ENCODE assay signal across 25 mouse cellular contexts in genomic region chr2:144107810-144108209, GRCm38 (mm10).
DNase-seq lines count a peak whose midpoint lies in the region; ATAC-seq and TF ChIP-seq lines count a peak whose summit lies in the region.
"Had no signal": no experiment of that assay in that cellular context is flagged by ENCODE, and none has a peak within 500 bp of the region (broad histone marks: within the 10 kb centered on the region; RNA-seq: fewer than 3 reads in every experiment).

No protein-coding gene starts in this region.

- H3K36me3 ChIP-seq in heart, embryonic 12.5 days, result no peaks in the 10 kb centered on the region
- H3K36me3 ChIP-seq in heart, postnatal 0 days (replicated peaks; ENCODE audit: control insufficient read depth, insufficient read depth, low read length), result no peaks in the 10 kb centered on the region
- no peaks in the 10 kb centered on the region for H3K36me3 ChIP-seq in intestine, embryonic 16.5 days (ENCODE audit: control insufficient read depth, insufficient read depth, low read length)
- H3K36me3 ChIP-seq in stomach, postnatal 0 days (ENCODE audit: control insufficient read depth, insufficient read depth, low read length), result no peaks in the 10 kb centered on the region
- H3K36me3 ChIP-seq: embryonic facial prominence, embryonic 12.5 days; embryonic facial prominence, embryonic 15.5 days; forebrain, embryonic 12.5 days; G1E; hindbrain, embryonic 10.5 days; hindbrain, embryonic 13.5 days had no signal

- DNase-seq in heart, adult 9 months (ENCODE audit: low spot score in 2 of 2), result no peak
- DNase-seq in heart, postnatal 0 days (ENCODE audit: low spot score), result no peak
- DNase-seq in heart, postnatal 14 days, result no peak
- DNase-seq in stomach, postnatal 0 days (ENCODE audit: low spot score), result peak; percentile 38
- no peak for DNase-seq in layer of hippocampus, adult 11-12 months (ENCODE audit: low spot score)
- DNase-seq in urinary bladder, postnatal 10 days (ENCODE audit: low spot score), result no peak
- DNase-seq: cerebellum, adult 11 months; cerebellum, adult 2 months; cerebellum, adult 9-11 months; cerebellum, postnatal 25 days; gastrocnemius, postnatal 14 days; kidney, adult 18-20 months had no signal

- no peak overlapping the region for H3K4me3 ChIP-seq in heart, embryonic 12.5 days
- H3K4me3 ChIP-seq in heart, postnatal 0 days (ENCODE audit: low read depth, low read length), result no peak overlapping the region
- no peak overlapping the region for H3K4me3 ChIP-seq in intestine, embryonic 16.5 days (ENCODE audit: low read length)
- no peak overlapping the region for H3K4me3 ChIP-seq in stomach, postnatal 0 days (ENCODE audit: low read depth, low read length)
- H3K4me3 ChIP-seq: embryonic facial prominence, embryonic 12.5 days; embryonic facial prominence, embryonic 15.5 days; erythroblast, embryonic 14.5 days; forebrain, embryonic 12.5 days; gastrocnemius, adult 2 months; hindbrain, embryonic 10.5 days; hindbrain, embryonic 13.5 days had no signal

- TF ChIP-seq CTCF in heart, postnatal 0 days (IDR thresholded peaks at IDR 0.05; ENCODE audit: low read depth), result no peak
- TF ChIP-seq CTCF in stomach, postnatal 0 days (IDR thresholded peaks at IDR 0.05; ENCODE audit: low read depth), result no peak

- no peaks in the 10 kb centered on the region for H3K9me3 ChIP-seq in heart, embryonic 12.5 days (replicated peaks)
- no peaks in the 10 kb centered on the region for H3K9me3 ChIP-seq in heart, postnatal 0 days (replicated peaks; ENCODE audit: control insufficient read depth, low read length)
- H3K9me3 ChIP-seq in intestine, embryonic 16.5 days (ENCODE audit: control insufficient read depth, low read length), result no peaks in the 10 kb centered on the region
- H3K9me3 ChIP-seq in stomach, postnatal 0 days (ENCODE audit: control insufficient read depth, low read length), result no peaks in the 10 kb centered on the region
- H3K9me3 ChIP-seq: embryonic facial prominence, embryonic 12.5 days; embryonic facial prominence, embryonic 15.5 days; forebrain, embryonic 12.5 days; hindbrain, embryonic 10.5 days; hindbrain, embryonic 13.5 days had no signal

- peak overlapping the region; percentile 14; the same call in 1 of the 2 replicates for H3K27ac ChIP-seq in heart, embryonic 12.5 days (ENCODE audit: poor library complexity, severe bottlenecking)
- peak overlapping the region; percentile 51 for H3K27ac ChIP-seq in heart, postnatal 0 days (ENCODE audit: low read depth)
- no peak overlapping the region; the same call in 1 of the 2 replicates for H3K27ac ChIP-seq in intestine, embryonic 16.5 days (ENCODE audit: low read length)
- H3K27ac ChIP-seq in stomach, postnatal 0 days (replicated peaks), result peak overlapping the region; percentile 49
- H3K27ac ChIP-seq: embryonic facial prominence, embryonic 12.5 days; embryonic facial prominence, embryonic 15.5 days; forebrain, embryonic 12.5 days; hindbrain, embryonic 10.5 days; hindbrain, embryonic 13.5 days had no signal

- 29% methylated on average over 2 of the region's 2 CpGs for WGBS in heart, embryonic 12.5 days
- 18% methylated on average over 2 of the region's 2 CpGs for WGBS in heart, postnatal 0 days
- WGBS in intestine, embryonic 16.5 days, result 76% methylated on average over 2 of the region's 2 CpGs
- WGBS in stomach, postnatal 0 days, result 58% methylated on average over 2 of the region's 2 CpGs

- no peak overlapping the region for H3K9ac ChIP-seq in heart, embryonic 12.5 days
- no peak overlapping the region for H3K9ac ChIP-seq in heart, postnatal 0 days (replicated peaks; ENCODE audit: low read depth, low read length)
- H3K9ac ChIP-seq in intestine, embryonic 16.5 days (ENCODE audit: low read depth, low read length), result no peak overlapping the region
- no peak overlapping the region for H3K9ac ChIP-seq in stomach, postnatal 0 days (ENCODE audit: low read length)
- H3K9ac ChIP-seq: embryonic facial prominence, embryonic 12.5 days; embryonic facial prominence, embryonic 15.5 days; forebrain, embryonic 12.5 days; hindbrain, embryonic 13.5 days had no signal

- no peak for ATAC-seq in heart, embryonic 12.5 days (ENCODE audit: insufficient number of reproducible peaks, low FRiP score)
- peak; percentile 49; the same call in 1 of the 2 replicates for ATAC-seq in heart, postnatal 0 days (ENCODE audit: insufficient read depth, low read depth)
- peak; percentile 75 for ATAC-seq in intestine, embryonic 16.5 days
- peak; percentile 74 for ATAC-seq in stomach, postnatal 0 days (ENCODE audit: low FRiP score, low TSS enrichment)
- ATAC-seq: forebrain, embryonic 16.5 days; hindbrain, embryonic 16.5 days had no signal

- H3K27me3 ChIP-seq in heart, embryonic 12.5 days (replicated peaks), result peaks cover 34% of the 10 kb centered on the region
- peaks cover 6% of the 10 kb centered on the region; the same call in 1 of the 2 replicates for H3K27me3 ChIP-seq in heart, postnatal 0 days (ENCODE audit: control insufficient read depth, insufficient read depth, low read length)
- H3K27me3 ChIP-seq in intestine, embryonic 16.5 days (replicated peaks; ENCODE audit: control insufficient read depth, insufficient read depth, low read length), result no peaks in the 10 kb centered on the region
- no peaks in the 10 kb centered on the region for H3K27me3 ChIP-seq in stomach, postnatal 0 days (ENCODE audit: control insufficient read depth, insufficient read depth, low read length)
- H3K27me3 ChIP-seq: embryonic facial prominence, embryonic 12.5 days; embryonic facial prominence, embryonic 15.5 days; hindbrain, embryonic 13.5 days; Patski had no signal

- 0 out of 2 replicates have a peak, but pooled peaks have one; percentile 43 for TF ChIP-seq EP300 in heart, postnatal 0 days (IDR thresholded peaks at IDR 0.05; ENCODE audit: low read depth)
- no peak for TF ChIP-seq EP300 in stomach, postnatal 0 days (optimal IDR thresholded peaks at IDR 0.05)

- peaks cover 32% of the 10 kb centered on the region for H3K4me1 ChIP-seq in heart, embryonic 12.5 days (replicated peaks)
- H3K4me1 ChIP-seq in heart, postnatal 0 days (ENCODE audit: control insufficient read depth, insufficient read depth), result peaks cover 17% of the 10 kb centered on the region; the same call in 1 of the 2 replicates
- 0 out of 2 replicates have a peak, but pooled peaks cover 2% of the 10 kb centered on the region for H3K4me1 ChIP-seq in intestine, embryonic 16.5 days (ENCODE audit: control insufficient read depth, insufficient read depth, low read length)
- 0 out of 2 replicates have a peak, but pooled peaks cover 2% of the 10 kb centered on the region for H3K4me1 ChIP-seq in stomach, postnatal 0 days (replicated peaks; ENCODE audit: control insufficient read depth, insufficient read depth)
- H3K4me1 ChIP-seq: hindbrain, embryonic 13.5 days had no signal

- no peak overlapping the region for H3K4me2 ChIP-seq in heart, embryonic 12.5 days
- H3K4me2 ChIP-seq in heart, postnatal 0 days (ENCODE audit: low read depth, low read length), result no peak overlapping the region
- H3K4me2 ChIP-seq in intestine, embryonic 16.5 days (ENCODE audit: low read depth, low read length), result no peak overlapping the region
- no peak overlapping the region for H3K4me2 ChIP-seq in stomach, postnatal 0 days (replicated peaks; ENCODE audit: low read depth)
- H3K4me2 ChIP-seq: embryonic facial prominence, embryonic 12.5 days; embryonic facial prominence, embryonic 15.5 days; forebrain, embryonic 12.5 days; hindbrain, embryonic 13.5 days had no signal

- intact Hi-C loops in heart, postnatal 14 days (cut with DNase I), result no loop called here
